Mouse (Mus musculus) gastrocnemius, postnatal 4 days (tissue): ENCODE results near the gene Dll4. TPM values are rescaled to one million over a fixed set of nuclear protein-coding genes. Genes with fewer than 3 reads are reported as not detected.

Experiments used
- DNase-seq, 2 experiments: peaks; one replicate each; pipeline ENCODE4 v3.0.0; 2021 to 2022; ENCODE audit warnings: low spot score in 2 of 2, mixed read lengths in 2 of 2
- total RNA-seq, 2 experiments: library from RNA; stranded (reverse); gene quantifications; 2 replicates each; pipeline ENCODE4 v1.2.3; 2021

Dll4 gene
- total RNA-seq, 2 experiments from 2014 or later = 13.7 to 13.9 TPM

DNA sequence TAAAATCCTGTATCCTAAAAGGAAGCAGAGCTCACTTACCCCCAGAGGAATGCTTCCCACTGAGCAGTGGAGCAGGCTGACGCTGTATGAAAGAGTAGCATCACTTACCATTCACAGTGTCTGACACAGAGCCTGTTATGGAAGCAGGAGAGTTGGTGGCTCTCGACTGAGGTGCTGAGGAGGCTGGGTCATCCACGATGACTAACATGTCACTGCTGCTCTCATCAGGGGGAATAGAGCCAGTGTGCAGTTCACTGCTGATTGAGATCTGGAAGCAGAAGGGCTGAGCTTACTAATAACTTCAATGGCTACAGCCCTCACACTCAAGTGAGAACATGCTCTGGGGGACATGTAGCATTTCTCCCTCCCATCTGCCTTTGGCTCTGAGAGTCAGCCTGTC lies 53.9 kb downstream of the Dll4 start:
- no peak for DNase-seq

Other genes starting within 250 kb of the Dll4 start
- 10 to 100 TPM in 1 of 2 experiments, 1 to 10 TPM in 1; 8.4 to 10.4 TPM for gene Rad51, start 213.0 kb upstream of the Dll4 start, total RNA-seq
- 10 to 100 TPM; 12.6 to 13.7 TPM for gene Rmdn3, start 168.8 kb upstream of the Dll4 start, total RNA-seq
- 1 to 10 TPM; 1.2 to 1.5 TPM for gene Gchfr, start 158.0 kb upstream of the Dll4 start, total RNA-seq
- gene Gm14137, start 151.3 kb upstream of the Dll4 start, total RNA-seq = under 1 TPM in 1 of 2 experiments, not detected in 1; 0.10 TPM
- 10 to 100 TPM; 24.6 to 25.9 TPM for gene Zfyve19, start 117.2 kb upstream of the Dll4 start, total RNA-seq
- 10 to 100 TPM; 16.7 to 17.2 TPM for gene Dnajc17, start 117.0 kb upstream of the Dll4 start, total RNA-seq
- gene Ppp1r14d, start 95.9 kb upstream of the Dll4 start, total RNA-seq = not detected
- gene Spint1, start 88.4 kb upstream of the Dll4 start, total RNA-seq = under 1 TPM in 1 of 2 experiments, not detected in 1; 0.15 TPM
- gene Rhov, start 54.5 kb upstream of the Dll4 start, total RNA-seq = under 1 TPM in 1 of 2 experiments, not detected in 1; 0.16 TPM
- 10 to 100 TPM; 12.6 to 13.0 TPM for gene Vps18, start 37.0 kb upstream of the Dll4 start, total RNA-seq
- under 1 TPM; 0.65 to 0.88 TPM for gene Chac1, start 25.4 kb downstream of the Dll4 start, total RNA-seq
- 10 to 100 TPM; 18.0 TPM for gene Ino80, start 151.9 kb downstream of the Dll4 start, total RNA-seq
- gene Exd1, start 221.8 kb downstream of the Dll4 start, total RNA-seq = under 1 TPM; 0.05 to 0.15 TPM
- 10 to 100 TPM; 58.5 to 64.0 TPM for gene Chp1, start 221.9 kb downstream of the Dll4 start, total RNA-seq